Mouse (Mus musculus): ENCODE data around the gene 1700016D06Rik. TPM values are rescaled to one million over a fixed set of nuclear protein-coding genes. Genes with fewer than 3 reads are reported as not detected.
"Not testable (repeated sequence)": the region's sequence is repeated elsewhere in the genome, so short reads cannot be mapped to it uniquely, and the experiment has no call there.

The 1700016D06Rik gene
- total RNA-seq, 2 experiments from 2014 or later = not detected

GRCm38 (mm10) chr8:11703789-11704188 lies 2.9 kb upstream of the 1700016D06Rik start:
- no peak for DNase-seq (ENCODE audit: low spot score)

- no peak for DNase-seq (ENCODE audit: low spot score)
Observed at GRCm38 (mm10) chr8:11701428-11701827, 565 bp upstream of the 1700016D06Rik start.

- DNase-seq (ENCODE audit: low spot score) = peak; percentile 73
Observed at GRCm38 (mm10) chr8:11700060-11701032, 517 bp downstream of the 1700016D06Rik start.

DNA sequence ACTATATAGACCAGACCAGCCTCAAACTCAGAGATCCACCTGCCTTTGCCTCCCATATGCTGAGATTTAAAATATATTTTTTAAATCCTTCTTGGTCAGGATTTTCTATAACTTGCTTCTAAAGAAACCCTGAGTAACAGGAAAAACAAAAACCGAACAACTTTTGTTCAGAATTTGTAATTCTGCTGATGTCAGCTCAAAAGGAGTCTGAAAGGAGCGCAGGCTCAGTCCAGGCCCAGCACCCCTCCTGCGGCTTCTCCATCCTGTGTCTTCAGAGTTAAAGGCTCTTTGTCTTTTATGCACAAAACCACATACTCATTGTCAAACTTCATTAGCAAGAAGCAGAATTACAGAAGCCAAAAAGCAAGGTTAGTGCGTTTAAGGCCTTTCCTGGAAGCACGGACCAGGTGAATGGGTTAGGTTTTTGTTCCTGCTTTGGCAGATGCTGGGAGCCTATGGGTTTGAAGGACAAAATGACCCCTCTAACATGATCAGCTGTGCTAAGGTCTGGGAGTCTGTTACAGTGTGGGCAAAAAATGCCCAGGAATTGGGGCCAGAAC lies 1.3 kb downstream of the 1700016D06Rik start:
- DNase-seq (ENCODE audit: low spot score) = no peak

- DNase-seq (ENCODE audit: low spot score) = peak; percentile 30
Observed at GRCm38 (mm10) chr8:11697467-11697866, 3.4 kb downstream of the 1700016D06Rik start.

GRCm38 (mm10) chr8:11696176-11696575 lies 4.7 kb downstream of the 1700016D06Rik start:
- no peak for DNase-seq (ENCODE audit: low spot score)

- DNase-seq (ENCODE audit: low spot score) = no peak
Observed at GRCm38 (mm10) chr8:11693972-11694371, 6.9 kb downstream of the 1700016D06Rik start.

- DNase-seq (ENCODE audit: low spot score) = no peak
Observed at GRCm38 (mm10) chr8:11692455-11692854, 8.4 kb downstream of the 1700016D06Rik start.

DNA sequence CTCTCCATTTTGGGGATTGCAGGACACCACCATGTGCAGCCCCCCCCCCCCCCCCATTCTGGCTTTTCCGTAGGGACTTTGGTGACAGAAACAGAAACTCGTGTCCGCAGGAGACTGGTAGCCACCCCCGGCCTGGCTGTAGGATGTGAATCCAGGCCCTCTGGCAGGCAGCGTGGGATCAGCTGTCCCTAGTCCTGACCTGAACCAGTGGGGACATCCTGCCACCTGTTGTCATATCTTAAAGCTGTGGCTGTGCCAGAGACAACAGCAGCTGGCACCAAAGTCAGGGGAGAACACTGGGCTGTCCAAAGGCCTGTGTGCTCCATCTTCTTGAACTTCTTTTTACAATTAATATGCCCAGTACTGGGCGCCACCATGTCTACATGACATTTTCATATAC lies 9.1 kb downstream of the 1700016D06Rik start:
- peak; percentile 82 for DNase-seq (ENCODE audit: low spot score)

GRCm38 (mm10) chr8:11691284-11691683 lies 9.6 kb downstream of the 1700016D06Rik start:
- no peak for DNase-seq (ENCODE audit: low spot score)

DNA sequence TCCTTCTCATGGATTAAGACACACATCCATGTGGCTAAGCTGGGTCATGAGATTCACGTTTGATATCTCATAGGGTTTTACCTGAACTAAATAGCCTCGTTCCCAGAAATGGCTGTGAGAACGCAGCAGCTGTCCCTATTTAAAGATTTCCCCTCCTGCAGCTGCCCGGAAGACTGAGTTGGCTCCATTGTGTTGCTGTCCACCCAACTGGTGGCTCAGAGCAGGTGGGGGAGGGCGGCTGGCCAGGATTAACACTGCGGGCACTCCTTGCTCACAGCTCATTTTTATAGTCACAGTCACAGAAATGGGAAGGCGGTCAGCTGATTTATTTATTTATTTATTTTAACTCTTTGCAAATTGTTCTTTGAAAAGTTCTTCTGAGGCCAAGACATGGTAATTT lies 10.9 kb downstream of the 1700016D06Rik start:
- peak; percentile 22 for DNase-seq (ENCODE audit: low spot score)

- no peak for DNase-seq (ENCODE audit: low spot score)
Observed at GRCm38 (mm10) chr8:11687251-11687650, 13.6 kb downstream of the 1700016D06Rik start.

DNA sequence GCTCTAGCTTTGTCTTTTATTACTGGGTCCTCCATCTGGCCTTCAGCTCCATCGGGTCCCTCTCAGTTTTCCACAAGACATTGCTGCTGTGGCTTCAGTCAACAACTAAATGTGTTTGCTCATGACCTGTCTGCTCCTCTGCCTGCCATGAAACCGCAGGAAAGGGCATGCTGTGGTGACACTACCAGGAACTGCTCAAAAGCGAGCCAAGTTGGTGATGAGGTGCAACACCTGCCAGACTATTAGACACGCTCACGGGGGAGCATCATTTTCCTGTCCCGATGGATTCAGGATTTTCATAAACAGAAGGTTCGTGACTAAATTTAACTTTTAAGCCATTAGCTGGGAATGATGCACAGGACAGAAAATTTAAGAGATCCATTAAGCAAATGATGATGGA lies 16.3 kb downstream of the 1700016D06Rik start:
- no peak for DNase-seq (ENCODE audit: low spot score)

- no peak for DNase-seq (ENCODE audit: low spot score)
Observed at GRCm38 (mm10) chr8:11668308-11668707, 32.6 kb downstream of the 1700016D06Rik start.

DNA sequence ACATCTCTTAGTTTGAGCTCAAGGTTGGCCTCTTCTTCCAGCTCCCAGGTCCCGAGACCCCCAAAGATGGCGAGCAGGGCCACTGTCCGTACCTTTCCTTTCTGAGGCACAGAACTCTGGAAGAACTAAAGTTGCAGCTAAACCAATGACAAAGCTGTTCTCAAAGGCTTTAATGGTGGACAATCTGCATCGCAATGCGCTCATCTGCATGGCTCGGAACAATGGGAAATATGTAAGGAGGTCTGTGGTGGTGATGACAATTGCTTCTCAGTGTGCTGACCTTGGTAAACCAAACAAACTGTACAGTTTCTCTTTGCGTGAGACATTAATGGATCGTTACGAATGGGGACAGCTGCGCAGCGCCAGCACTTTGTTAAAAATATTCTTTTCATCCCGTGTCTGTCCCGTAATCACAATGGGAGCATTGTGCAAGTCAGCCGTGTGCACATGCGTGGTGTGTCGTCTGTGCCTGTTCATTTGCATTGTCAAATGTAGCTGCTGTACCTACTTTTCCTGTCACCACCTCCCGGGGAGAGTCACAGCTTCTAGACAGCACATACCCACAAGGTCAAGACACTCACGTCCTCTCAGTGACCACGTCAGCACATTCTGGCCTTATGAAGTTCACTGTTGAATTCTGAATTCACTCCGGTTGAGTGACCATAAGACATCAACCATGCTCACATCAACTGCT lies 34.7 kb downstream of the 1700016D06Rik start:
- DNase-seq (ENCODE audit: low spot score) = not testable (repeated sequence)

- DNase-seq (ENCODE audit: low spot score) = no peak
Observed at GRCm38 (mm10) chr8:11661969-11662368, 38.9 kb downstream of the 1700016D06Rik start.

DNA sequence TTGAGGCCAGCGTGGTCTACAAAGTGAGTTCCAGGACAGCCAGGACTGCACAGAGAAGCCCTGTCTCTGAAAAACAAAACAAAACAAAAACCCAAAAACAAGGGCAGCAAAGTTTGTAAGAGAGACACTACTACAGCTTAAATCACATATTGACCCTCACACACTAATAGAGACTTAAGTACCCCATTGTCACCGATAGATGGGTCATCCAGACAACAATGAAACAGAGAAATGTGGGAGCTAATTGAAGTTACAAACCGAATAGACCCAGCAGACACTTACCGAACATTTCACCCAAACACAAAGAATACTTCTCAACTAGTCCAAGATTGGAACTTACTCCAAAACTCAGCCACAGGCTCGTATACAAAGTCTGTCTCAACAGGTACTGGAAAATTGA lies 50.8 kb downstream of the 1700016D06Rik start:
- DNase-seq (ENCODE audit: low spot score) = no peak

GRCm38 (mm10) chr8:11643123-11643522 lies 57.7 kb downstream of the 1700016D06Rik start:
- DNase-seq (ENCODE audit: low spot score) = peak; percentile 25

DNA sequence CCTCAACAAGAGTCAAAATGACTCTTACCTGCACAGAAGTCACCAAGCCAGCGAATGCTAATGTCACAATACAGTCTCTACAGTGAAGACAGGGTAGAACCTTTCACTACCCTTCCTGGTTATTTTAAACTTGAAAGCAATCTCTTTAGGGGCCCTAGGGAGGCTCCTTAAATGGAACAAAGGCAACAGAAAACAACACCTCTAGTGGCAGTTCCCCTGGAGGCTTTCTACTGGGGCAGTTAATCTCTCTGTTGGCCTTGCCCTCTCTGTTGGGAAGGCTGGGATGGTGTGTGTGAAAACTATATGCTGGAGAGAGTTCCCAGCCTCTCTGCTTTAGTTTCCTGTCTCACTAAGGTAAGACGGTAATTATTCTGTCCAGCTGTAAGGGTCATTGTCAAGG lies 60.3 kb downstream of the 1700016D06Rik start:
- DNase-seq (ENCODE audit: low spot score) = no peak

DNA sequence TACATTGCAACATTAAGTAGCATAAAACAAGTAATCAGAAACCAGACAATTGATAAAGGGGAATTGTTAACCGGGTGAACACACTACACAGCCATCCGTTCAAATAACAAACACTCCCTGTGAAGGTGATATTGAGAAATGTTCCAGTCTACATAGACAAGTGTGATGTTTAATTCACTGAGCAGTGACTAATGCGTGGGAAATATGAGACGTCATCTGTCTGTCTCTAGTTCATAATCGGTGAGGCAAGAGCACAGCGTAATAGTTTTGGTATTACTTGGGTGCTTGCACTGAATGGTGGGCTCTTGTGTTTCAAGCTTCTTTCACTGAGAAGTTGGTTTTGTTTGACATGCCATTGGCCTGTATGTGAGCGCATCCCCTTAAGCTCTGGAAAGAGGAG lies 63.3 kb downstream of the 1700016D06Rik start:
- no peak for DNase-seq (ENCODE audit: low spot score)

DNA sequence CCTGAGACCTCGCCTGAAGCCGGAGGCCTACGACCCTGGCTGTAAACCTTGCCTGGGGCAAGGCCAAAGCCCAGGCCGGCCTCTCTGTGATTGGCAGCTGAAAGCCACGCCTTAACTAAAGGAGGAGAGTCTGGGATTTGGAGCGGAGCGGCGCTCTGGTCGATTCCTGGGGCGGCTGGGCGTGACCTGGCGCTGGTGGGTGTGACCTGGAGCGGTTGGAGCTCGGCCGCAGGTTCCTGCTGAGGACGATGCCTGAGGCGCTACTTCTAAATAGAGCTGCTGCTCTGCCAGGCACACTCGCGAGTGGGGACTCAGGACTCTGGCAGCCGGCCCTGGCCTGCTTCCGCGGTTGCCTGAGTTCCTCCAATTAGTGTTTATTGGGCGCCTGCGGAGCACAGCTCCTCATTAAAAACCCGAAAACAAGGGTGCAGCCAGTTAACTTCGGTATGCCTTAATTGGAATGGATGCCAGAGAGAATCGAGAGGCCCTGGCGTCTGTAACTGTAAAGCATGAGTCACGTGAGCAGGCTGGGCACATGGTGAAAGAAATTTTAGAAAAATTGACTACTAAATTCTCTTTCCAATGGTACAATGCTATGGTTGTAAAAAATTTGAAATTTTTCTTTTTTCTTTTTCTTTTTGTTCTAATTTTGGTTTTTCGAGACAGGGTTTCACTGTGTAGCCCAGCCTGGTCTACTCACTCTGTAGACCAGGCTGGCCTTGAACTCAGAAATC lies 64.4 kb downstream of the 1700016D06Rik start:
- peak; percentile 88 for DNase-seq (ENCODE audit: low spot score)

Measured in gastrocnemius, adult 18-20 months (tissue).